Mouse (Mus musculus) A20 (cell line): Measurements from ENCODE around the gene Mef2c.

ENCODE experiments used
- DNase-seq: peaks from one replicate; pipeline ENCODE4 v3.0.0-alpha.2; 2011; ENCODE audit warnings: low read depth, low spot score

Gene Mef2c

GRCm38 (mm10) chr13:83503919-83504318 lies at the start of gene Mef2c:
TSS of gene Mef2c (plus strand) at chr13:83504034.
- no peak for DNase-seq

GRCm38 (mm10) chr13:83458729-83459128 lies 45.1 kb upstream of the Mef2c start:
- DNase-seq, result no peak

- no peak for DNase-seq
Measured at GRCm38 (mm10) chr13:83459600-83459999, 44.2 kb upstream of the Mef2c start.

- DNase-seq, result no peak
Measured at GRCm38 (mm10) chr13:83460620-83461019, 43.2 kb upstream of the Mef2c start.

- DNase-seq, result no peak
Measured at GRCm38 (mm10) chr13:83461556-83461955, 42.3 kb upstream of the Mef2c start.

GRCm38 (mm10) chr13:83466756-83467155 lies 37.1 kb upstream of the Mef2c start:
- no peak for DNase-seq

- DNase-seq, result no peak
Measured at GRCm38 (mm10) chr13:83468794-83469193, 35.0 kb upstream of the Mef2c start.

- DNase-seq, result peak; percentile 31
Measured at GRCm38 (mm10) chr13:83473755-83474154, 30.1 kb upstream of the Mef2c start.

- DNase-seq, result no peak
Measured at GRCm38 (mm10) chr13:83480388-83480787, 23.4 kb upstream of the Mef2c start.

- DNase-seq, result no peak
Measured at GRCm38 (mm10) chr13:83481310-83481709, 22.5 kb upstream of the Mef2c start.

GRCm38 (mm10) chr13:83482087-83482486 lies 21.7 kb upstream of the Mef2c start:
- DNase-seq, result no peak

GRCm38 (mm10) chr13:83484215-83484614 lies 19.6 kb upstream of the Mef2c start:
- DNase-seq, result no peak

- no peak for DNase-seq
Measured at GRCm38 (mm10) chr13:83484721-83485369, 19.0 kb upstream of the Mef2c start.

GRCm38 (mm10) chr13:83492051-83492450 lies 11.8 kb upstream of the Mef2c start:
- DNase-seq, result no peak

GRCm38 (mm10) chr13:83497708-83498107 lies 6.1 kb upstream of the Mef2c start:
- no peak for DNase-seq

GRCm38 (mm10) chr13:83499526-83499925 lies 4.3 kb upstream of the Mef2c start:
- no peak for DNase-seq

GRCm38 (mm10) chr13:83507687-83508086 lies 3.9 kb downstream of the Mef2c start:
- no peak for DNase-seq

GRCm38 (mm10) chr13:83515013-83515547 lies 11.2 kb downstream of the Mef2c start:
- DNase-seq, result no peak

GRCm38 (mm10) chr13:83517660-83518609 lies 14.1 kb downstream of the Mef2c start:
- DNase-seq, result peak; percentile 95

GRCm38 (mm10) chr13:83520807-83521206 lies 17.0 kb downstream of the Mef2c start:
- peak; percentile 71 for DNase-seq

- peak; percentile 91 for DNase-seq
Measured at GRCm38 (mm10) chr13:83523232-83523969, 19.6 kb downstream of the Mef2c start.
